ENCODE assay signal across 16 mouse cellular contexts in the genomic region with DNA sequence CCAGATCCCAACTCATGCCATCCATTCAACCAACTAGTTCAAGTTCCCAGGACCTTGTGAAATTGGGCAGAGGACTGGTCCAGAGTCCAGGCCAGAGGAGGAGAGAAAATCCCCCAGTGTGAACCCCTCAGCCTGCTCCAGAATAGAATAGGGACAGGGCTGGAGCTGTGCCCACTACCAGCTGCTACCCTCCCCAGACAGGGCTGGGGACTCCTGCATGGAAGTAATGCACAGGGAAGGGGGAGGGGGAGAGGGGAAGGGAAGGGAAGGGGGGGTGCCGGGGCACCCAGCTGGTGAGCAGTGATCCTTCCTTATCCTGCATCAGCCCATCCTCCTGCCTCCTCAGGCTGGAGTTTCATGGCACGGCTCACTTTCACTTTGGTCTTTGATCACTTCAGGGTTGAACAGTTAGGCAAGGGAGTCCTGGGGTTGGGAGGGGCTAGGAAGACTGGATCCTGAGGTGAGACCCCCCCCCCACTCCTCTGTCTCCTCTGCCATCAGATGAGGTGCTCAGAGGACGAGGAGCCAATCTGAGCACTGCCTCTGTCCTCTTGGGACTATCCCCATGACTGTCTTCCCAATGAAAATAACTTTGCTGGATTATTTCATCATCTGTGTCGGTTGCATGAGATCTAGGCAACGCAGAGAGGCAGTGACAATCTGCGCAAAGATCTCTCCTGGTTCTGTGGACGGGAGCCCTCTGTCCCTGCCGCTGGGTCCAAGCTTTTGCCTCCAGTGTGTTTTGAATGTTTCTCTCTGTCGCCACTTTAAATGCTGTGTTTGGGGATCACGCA. TPM values are rescaled to one million over a fixed set of nuclear protein-coding genes. Genes with fewer than 3 reads are reported as not detected.
DNase-seq lines count a peak whose midpoint lies in the region; ATAC-seq lines count a peak whose summit lies in the region.
"Had no signal": no experiment of that assay in that cellular context is flagged by ENCODE, and none has a peak within 500 bp of the region (broad histone marks: within the 10 kb centered on the region; RNA-seq: fewer than 3 reads in every experiment).

No protein-coding gene starts in this region.

- H3K9me3 ChIP-seq in forebrain, embryonic 13.5 days (replicated peaks) = no peaks in the 10 kb centered on the region
- no peaks in the 10 kb centered on the region for H3K9me3 ChIP-seq in forebrain, embryonic 10.5 days
- H3K9me3 ChIP-seq in kidney, embryonic 16.5 days (ENCODE audit: low read length) = no peaks in the 10 kb centered on the region
- H3K9me3 ChIP-seq in neural tube, embryonic 13.5 days = no peaks in the 10 kb centered on the region
- H3K9me3 ChIP-seq: embryonic facial prominence, embryonic 13.5 days; heart, embryonic 15.5 days; limb, embryonic 15.5 days had no signal

- H3K4me1 ChIP-seq in forebrain, embryonic 13.5 days = peaks cover 38% of the 10 kb centered on the region
- peaks cover 32% of the 10 kb centered on the region for H3K4me1 ChIP-seq in forebrain, embryonic 10.5 days
- peaks cover 33% of the 10 kb centered on the region for H3K4me1 ChIP-seq in kidney, embryonic 16.5 days (ENCODE audit: insufficient read depth, low read length)
- H3K4me1 ChIP-seq in neural tube, embryonic 13.5 days (replicated peaks) = peaks cover 61% of the 10 kb centered on the region

- no peak overlapping the region for H3K9ac ChIP-seq in forebrain, embryonic 13.5 days
- no peak overlapping the region for H3K9ac ChIP-seq in kidney, embryonic 16.5 days (replicated peaks; ENCODE audit: low read length)
- no peak overlapping the region for H3K9ac ChIP-seq in neural tube, embryonic 13.5 days
- H3K9ac ChIP-seq: embryonic facial prominence, embryonic 13.5 days; heart, embryonic 15.5 days; limb, embryonic 15.5 days had no signal

- ATAC-seq in forebrain, embryonic 13.5 days = peak; percentile 66; the same call in 1 of the 2 replicates
- ATAC-seq in kidney, embryonic 16.5 days (ENCODE audit: low FRiP score, low TSS enrichment) = peak; percentile 70
- ATAC-seq in neural tube, embryonic 13.5 days (ENCODE audit: low read depth) = peak; percentile 52; the same call in 1 of the 2 replicates

- H3K27ac ChIP-seq in forebrain, embryonic 13.5 days = no peak overlapping the region
- no peak overlapping the region for H3K27ac ChIP-seq in forebrain, embryonic 10.5 days
- no peak overlapping the region for H3K27ac ChIP-seq in kidney, embryonic 16.5 days (ENCODE audit: low read length)
- H3K27ac ChIP-seq in neural tube, embryonic 13.5 days (replicated peaks) = no peak overlapping the region; the same call in 1 of the 2 replicates
- H3K27ac ChIP-seq: embryonic facial prominence, embryonic 13.5 days; heart, embryonic 15.5 days; limb, embryonic 15.5 days had no signal

- 0 out of 2 replicates have a peak overlapping the region, but pooled peaks have one; percentile 6 for H3K4me2 ChIP-seq in forebrain, embryonic 13.5 days
- H3K4me2 ChIP-seq in kidney, embryonic 16.5 days (replicated peaks; ENCODE audit: low read depth, low read length) = no peak overlapping the region
- H3K4me2 ChIP-seq in neural tube, embryonic 13.5 days = no peak overlapping the region
- H3K4me2 ChIP-seq: embryonic facial prominence, embryonic 13.5 days; heart, embryonic 15.5 days; limb, embryonic 15.5 days had no signal

- H3K36me3 ChIP-seq in forebrain, embryonic 13.5 days (ENCODE audit: poor library complexity, severe bottlenecking) = no peaks in the 10 kb centered on the region
- H3K36me3 ChIP-seq in forebrain, embryonic 10.5 days (replicated peaks) = no peaks in the 10 kb centered on the region
- H3K36me3 ChIP-seq in kidney, embryonic 16.5 days (ENCODE audit: insufficient read depth, low read length) = no peaks in the 10 kb centered on the region
- H3K36me3 ChIP-seq in neural tube, embryonic 13.5 days = no peaks in the 10 kb centered on the region
- H3K36me3 ChIP-seq: embryonic facial prominence, embryonic 13.5 days; heart, embryonic 15.5 days; limb, embryonic 15.5 days had no signal

- WGBS in forebrain, embryonic 13.5 days = 54% methylated on average over 10 of the region's 10 CpGs
- WGBS in forebrain, embryonic 10.5 days = 62% methylated on average over 10 of the region's 10 CpGs
- WGBS in kidney, embryonic 16.5 days = 41% methylated on average over 10 of the region's 10 CpGs
- WGBS in neural tube, embryonic 13.5 days = 54% methylated on average over 10 of the region's 10 CpGs

- no peak for DNase-seq in forebrain, embryonic 10.5 days (ENCODE audit: extremely low spot score, low spot score)
- no peak for DNase-seq in kidney, adult 11 months
- no peak for DNase-seq in neural tube, embryonic 10.5 days (ENCODE audit: extremely low spot score, low spot score)
- no peak for DNase-seq in right cerebral cortex, postnatal 25 days
- DNase-seq in adrenal gland, postnatal 10 days = no peak
- DNase-seq: adrenal gland, postnatal 25 days; B cell, adult 2 months; cerebellum, postnatal 36 days; gastrocnemius, postnatal 25 days; lung, adult 2 months had no signal

- no peak overlapping the region for H3K4me3 ChIP-seq in forebrain, embryonic 13.5 days
- H3K4me3 ChIP-seq in forebrain, embryonic 10.5 days = no peak overlapping the region
- no peak overlapping the region for H3K4me3 ChIP-seq in kidney, embryonic 16.5 days (ENCODE audit: low read length)
- no peak overlapping the region for H3K4me3 ChIP-seq in neural tube, embryonic 13.5 days
- H3K4me3 ChIP-seq: embryonic facial prominence, embryonic 13.5 days; heart, embryonic 15.5 days; limb, embryonic 15.5 days had no signal

- H3K27me3 ChIP-seq in forebrain, embryonic 13.5 days = peaks cover 51% of the 10 kb centered on the region
- peaks cover 92% of the 10 kb centered on the region for H3K27me3 ChIP-seq in forebrain, embryonic 10.5 days (ENCODE audit: poor library complexity, severe bottlenecking)
- peaks cover 33% of the 10 kb centered on the region for H3K27me3 ChIP-seq in kidney, embryonic 16.5 days (ENCODE audit: insufficient read depth, low read length)
- peaks cover 40% of the 10 kb centered on the region for H3K27me3 ChIP-seq in neural tube, embryonic 13.5 days

RNA-seq across cellular contexts. Expression of gene Casz1, which starts 28.6 kb away (rescaled TPM):
- polyA plus RNA-seq in forebrain, embryonic 13.5 days (2015; fragmentation: Nextera tagmentation; extraction: Ambion mirVana) = 1.3 and 1.9 TPM in 2 replicates
- 4.4 and 4.7 TPM in 2 replicates for polyA plus RNA-seq in forebrain, embryonic 10.5 days (2016; fragmentation: Nextera tagmentation; extraction: Ambion mirVana)
- 5.4 and 8.8 TPM in 2 replicates for polyA plus RNA-seq in kidney, embryonic 16.5 days (2015; fragmentation: Nextera tagmentation; extraction: Ambion mirVana)
- polyA plus RNA-seq in neural tube, embryonic 13.5 days (2015; fragmentation: Nextera tagmentation; extraction: Ambion mirVana) = 16.2 and 17.3 TPM in 2 replicates
- 10 to 100 TPM in 1 of 2 experiments, 1 to 10 TPM in 1; 7.4 to 10.9 TPM for total RNA-seq in adrenal gland, postnatal 10 days (2021)
